Mouse (Mus musculus) liver, postnatal 0 days (tissue): ENCODE results near the gene Kdelr1. TPM values are rescaled to one million over a fixed set of nuclear protein-coding genes. Genes with fewer than 3 reads are reported as not detected.

Source experiments
- ATAC-seq: fragments of 200-750 bp; cut with Nextera tagmentation; 2 replicates; pipeline ENCODE4 v1.8.0; 2017; ENCODE audit warnings: mild to moderate bottlenecking, moderate library complexity
- DNase-seq: peaks from one replicate; pipeline ENCODE4 v3.0.0-alpha.2; 2016
- H3K27ac ChIP-seq: fragments of 300-500 bp; sonication (generic); 2 replicates; pipeline ENCODE4 v1.5.1; 2014; ENCODE audit warnings: antibody characterized with exemption, moderate library complexity, mild to moderate bottlenecking, low read depth
- H3K27me3 ChIP-seq: fragments of 300-500 bp; sonication (generic); 2 replicates; pipeline ENCODE4 v1.6.1; 2014; ENCODE audit warnings: low read length, control low read depth, mixed read lengths; ENCODE audit not compliant: insufficient read depth
- H3K36me3 ChIP-seq: fragments of 300-500 bp; sonication (generic); replicated peaks from 2 replicates; pipeline ENCODE4 v1.6.1; 2014; ENCODE audit warnings: mild to moderate bottlenecking, control low read depth, low read length, moderate library complexity, mixed read lengths; ENCODE audit not compliant: insufficient read depth
- H3K4me1 ChIP-seq: fragments of 300-500 bp; sonication (generic); 2 replicates; pipeline ENCODE4 v1.6.1; 2014; ENCODE audit warnings: antibody characterized with exemption, mild to moderate bottlenecking, control low read depth; ENCODE audit not compliant: insufficient read depth
- H3K4me2 ChIP-seq: fragments of 300-500 bp; sonication (generic); 2 replicates; pipeline ENCODE4 v1.6.1; 2014; ENCODE audit warnings: low read depth, mild to moderate bottlenecking, low read length, moderate library complexity, mixed read lengths
- H3K4me3 ChIP-seq: fragments of 300-500 bp; sonication (generic); 2 replicates; pipeline ENCODE4 v1.5.1; 2014; ENCODE audit warnings: low read depth, low read length
- H3K9ac ChIP-seq: fragments of 300-500 bp; sonication (generic); replicated peaks from 2 replicates; pipeline ENCODE4 v1.6.1; 2014; ENCODE audit warnings: mild to moderate bottlenecking, moderate library complexity
- H3K9me3 ChIP-seq: fragments of 300-500 bp; sonication (generic); 2 replicates; pipeline ENCODE4 v1.6.1; 2016; ENCODE audit warnings: mild to moderate bottlenecking, control low read depth, low read length, mixed read lengths
- CTCF ChIP-seq: sonication (generic); IDR thresholded peaks from 2 replicates; pipeline ENCODE4 v1.5.1; 2016; ENCODE audit warnings: antibody characterized with exemption, low read depth
- EP300 ChIP-seq: IDR thresholded peaks from 2 replicates; pipeline ENCODE4 v1.6.1; 2016; ENCODE audit warnings: antibody characterized with exemption, low read depth, mild to moderate bottlenecking
- WGBS: fragments of 180-500 bp; shearing (Covaris S2); extraction: QIAGEN DNeasy Blood & Tissue Kit; methylation state at CpG from one replicate; pipeline ENCODE4 v1.1.7; 2014; ENCODE audit not compliant: insufficient replicate concordance; 5-methylcytosine and 5-hydroxymethylcytosine counted together
- polyA plus RNA-seq: library from polyadenylated mRNA; unstranded; fragments of >200 nt; fragmentation: Nextera tagmentation; extraction: Ambion mirVana; gene quantifications from 2 replicates; pipeline ENCODE4 v1.2.1, GENCODE M21; 2015

The Kdelr1 gene
- polyA plus RNA-seq, 1 experiment from 2014 or later, result 33.9 TPM

DNA sequence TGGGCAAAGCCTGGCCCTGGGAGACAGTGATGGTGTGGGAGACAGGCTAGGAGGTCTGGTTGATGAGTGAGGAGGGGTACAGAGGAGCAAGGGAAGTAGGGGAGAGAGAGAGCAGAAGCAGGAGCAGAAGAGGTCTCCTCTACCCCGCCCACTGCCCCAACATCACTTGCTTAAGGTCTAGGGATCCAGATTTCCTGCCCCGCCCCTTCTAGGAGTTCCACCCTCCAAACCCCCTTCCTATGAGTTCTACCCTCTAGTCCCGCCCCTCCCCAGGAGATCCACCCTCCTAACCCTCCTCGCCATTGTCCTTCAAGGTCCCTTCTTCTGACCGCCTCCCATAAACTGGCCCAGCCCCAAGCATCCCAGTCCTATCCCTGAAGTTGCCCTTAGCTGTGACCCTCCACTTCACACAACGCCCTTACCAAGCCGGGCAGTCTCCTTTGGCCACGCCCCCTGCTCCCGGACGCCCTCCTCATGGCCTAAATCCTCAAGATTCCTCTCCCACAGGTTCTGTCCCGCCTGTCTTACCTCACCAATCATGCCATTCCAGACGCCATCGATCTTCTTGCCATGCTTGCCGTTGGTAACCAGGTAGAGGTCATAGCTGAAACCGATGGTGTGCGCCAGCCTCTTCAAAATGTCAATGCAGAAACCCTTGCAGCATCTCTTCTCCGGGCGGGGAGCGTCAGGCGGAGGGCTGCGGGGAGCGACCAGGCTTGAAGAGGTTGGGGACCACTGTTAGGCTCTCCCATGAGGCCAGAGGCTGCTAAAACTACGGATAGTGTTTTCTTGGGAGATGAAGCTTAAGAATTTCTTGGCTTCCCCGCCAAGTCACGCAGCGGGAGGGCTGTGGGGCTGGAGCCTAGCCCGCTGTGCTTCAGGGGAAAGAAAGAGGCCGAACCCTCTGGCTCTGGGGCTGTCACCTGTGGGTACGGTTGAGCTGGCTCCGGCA is 15.3 kb upstream of the Kdelr1 start:
- WGBS, result 5% methylated on average over 30 of the region's 30 CpGs
- Histone ChIP-seq H3K4me3 (peak overlapping the region; percentile 11; the same call in 1 of the 2 replicates), H3K9ac (0 out of 2 replicates have a peak overlapping the region, but pooled peaks have one; percentile 7), H3K27ac (no peak overlapping the region), H3K4me1 (peaks cover 7% of the 10 kb centered on the region; the same call in 1 of the 2 replicates), H3K36me3 (no peaks in the 10 kb centered on the region), H3K27me3 (peaks cover 24% of the 10 kb centered on the region), H3K9me3 (no peaks in the 10 kb centered on the region), H3K4me2 (peak overlapping the region; percentile 55)
- no peak for ATAC-seq
- no peak for DNase-seq
- TF ChIP-seq CTCF (no peak), EP300 (no peak)

GRCm38 (mm10) chr7:45859008-45859407 is 13.6 kb upstream of the Kdelr1 start:
- TF ChIP-seq CTCF (no peak), EP300 (no peak)
- Histone ChIP-seq H3K9me3 (no peaks in the 10 kb centered on the region), H3K9ac (no peak overlapping the region), H3K4me1 (peaks cover 7% of the 10 kb centered on the region; the same call in 1 of the 2 replicates), H3K27me3 (peaks cover 24% of the 10 kb centered on the region), H3K4me2 (no peak overlapping the region), H3K36me3 (no peaks in the 10 kb centered on the region), H3K4me3 (no peak overlapping the region), H3K27ac (no peak overlapping the region)
- ATAC-seq (no peak), DNase-seq (no peak)
- WGBS, result 43% methylated on average over 4 of the region's 4 CpGs

DNA sequence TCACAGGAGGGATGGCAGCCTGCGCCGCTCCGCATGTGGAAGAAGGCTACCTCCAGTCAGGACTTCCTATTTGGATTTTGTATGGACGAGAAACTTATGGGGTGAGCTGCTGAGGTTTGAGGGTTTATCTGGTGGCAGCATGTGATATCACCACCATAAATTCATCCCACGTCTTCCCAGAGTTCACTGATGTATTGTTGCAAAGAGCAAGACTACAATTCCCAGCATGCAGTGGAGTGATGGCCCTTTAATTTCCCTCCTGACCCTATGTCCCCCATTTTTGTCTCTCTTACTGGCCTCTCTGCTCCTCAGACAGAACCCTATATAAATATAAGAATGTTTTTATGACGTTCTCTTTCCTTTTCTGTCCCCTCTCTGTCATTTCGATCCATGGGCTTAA is 9.8 kb upstream of the Kdelr1 start:
- Histone ChIP-seq H3K4me2 (no peak overlapping the region), H3K4me1 (peaks cover 4% of the 10 kb centered on the region; the same call in 1 of the 2 replicates), H3K9ac (no peak overlapping the region), H3K27ac (no peak overlapping the region), H3K4me3 (no peak overlapping the region), H3K9me3 (no peaks in the 10 kb centered on the region), H3K27me3 (peaks cover 20% of the 10 kb centered on the region), H3K36me3 (no peaks in the 10 kb centered on the region)
- no peak for DNase-seq
- WGBS, result 78% methylated on average over 7 of the region's 7 CpGs
- TF ChIP-seq EP300 (no peak), CTCF (no peak)
- ATAC-seq, result no peak

DNA sequence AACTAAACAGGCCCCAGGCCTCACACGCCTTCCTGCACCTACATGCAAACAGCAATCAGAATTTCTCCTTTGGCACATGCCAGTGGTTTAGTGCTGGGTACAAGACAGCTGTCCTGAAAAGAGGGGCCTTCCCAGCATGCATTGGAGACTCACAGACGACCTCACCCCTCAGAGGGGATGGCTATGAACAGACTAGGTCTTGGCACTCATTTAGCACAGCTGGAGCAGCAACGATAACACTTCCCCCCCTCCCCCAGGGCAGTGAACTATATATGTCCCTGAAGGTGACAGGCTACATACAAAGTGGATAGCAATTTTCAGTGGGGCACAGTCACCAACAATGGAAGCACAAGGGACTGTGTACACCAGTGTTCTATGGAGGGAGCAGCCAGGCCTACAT is 8.1 kb upstream of the Kdelr1 start:
- no peaks in the 10 kb centered on the region for H3K9me3 ChIP-seq
- H3K4me2 ChIP-seq, result no peak overlapping the region
- no peak for ATAC-seq
- peaks cover 31% of the 10 kb centered on the region for H3K27me3 ChIP-seq
- peaks cover 4% of the 10 kb centered on the region; the same call in 1 of the 2 replicates for H3K4me1 ChIP-seq
- H3K36me3 ChIP-seq, result no peaks in the 10 kb centered on the region
- WGBS, result 51% methylated on average over 3 of the region's 3 CpGs
- no peak overlapping the region for H3K27ac ChIP-seq
- DNase-seq, result no peak
- TF ChIP-seq EP300, result no peak
- TF ChIP-seq CTCF, result no peak
- no peak overlapping the region for H3K9ac ChIP-seq
- H3K4me3 ChIP-seq, result no peak overlapping the region

- WGBS, result under 1% methylated on average over 89 of the region's 117 CpGs
- Histone ChIP-seq H3K36me3 (no peaks in the 10 kb centered on the region), H3K27me3 (peaks cover 49% of the 10 kb centered on the region), H3K9ac (peak overlapping the region; percentile 60), H3K9me3 (no peaks in the 10 kb centered on the region), H3K27ac (0 out of 2 replicates have a peak overlapping the region, but pooled peaks have one; percentile 8), H3K4me2 (peak overlapping the region; percentile 93), H3K4me1 (peaks cover 4% of the 10 kb centered on the region; the same call in 1 of the 2 replicates), H3K4me3 (peak overlapping the region; percentile 59)
- DNase-seq, result peak; percentile 90
- ATAC-seq, result peak; percentile 93
- TF ChIP-seq CTCF (no peak), EP300 (no peak)
These were observed 6.4 kb upstream of the Kdelr1 start for GRCm38 (mm10) chr7:45865925-45866910.

GRCm38 (mm10) chr7:45867871-45868270 is 4.7 kb upstream of the Kdelr1 start:
- Histone ChIP-seq H3K4me1 (peaks cover 4% of the 10 kb centered on the region; the same call in 1 of the 2 replicates), H3K36me3 (no peaks in the 10 kb centered on the region), H3K4me2 (no peak overlapping the region), H3K27ac (no peak overlapping the region), H3K9ac (no peak overlapping the region), H3K27me3 (peaks cover 55% of the 10 kb centered on the region), H3K4me3 (no peak overlapping the region), H3K9me3 (no peaks in the 10 kb centered on the region)
- no peak for DNase-seq
- ATAC-seq, result no peak
- 63% methylated on average over 2 of the region's 2 CpGs for WGBS
- TF ChIP-seq EP300, result no peak
- no peak for TF ChIP-seq CTCF
